Mouse (Mus musculus) neural tube, embryonic 10.5 days (tissue): ENCODE measurements around the gene Hacd2.

Experiments used
- DNase-seq: peaks from one replicate; pipeline ENCODE4 v3.0.0-alpha.2; 2017; ENCODE audit warnings: low spot score; ENCODE audit errors: extremely low spot score

The Hacd2 gene

DNA sequence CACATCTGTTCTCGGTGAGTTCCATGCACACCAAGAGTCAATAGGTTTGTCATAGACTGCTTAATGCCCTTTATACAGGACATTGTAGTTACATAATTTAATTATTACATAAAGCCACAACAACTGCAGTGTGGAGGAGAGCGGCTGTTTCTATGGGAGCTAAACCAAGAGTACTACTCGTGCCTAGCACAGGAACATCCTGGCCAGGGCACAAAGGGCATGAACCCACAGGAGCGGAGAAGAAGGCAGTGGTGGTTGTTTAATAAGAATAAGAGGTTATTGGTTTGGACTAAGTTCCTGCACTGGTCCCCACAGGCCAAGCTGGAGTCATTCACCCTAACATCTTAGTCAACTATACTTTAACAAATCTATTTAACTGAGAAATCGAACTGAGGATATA is 16.0 kb upstream of the Hacd2 start:
- no peak for DNase-seq

DNA sequence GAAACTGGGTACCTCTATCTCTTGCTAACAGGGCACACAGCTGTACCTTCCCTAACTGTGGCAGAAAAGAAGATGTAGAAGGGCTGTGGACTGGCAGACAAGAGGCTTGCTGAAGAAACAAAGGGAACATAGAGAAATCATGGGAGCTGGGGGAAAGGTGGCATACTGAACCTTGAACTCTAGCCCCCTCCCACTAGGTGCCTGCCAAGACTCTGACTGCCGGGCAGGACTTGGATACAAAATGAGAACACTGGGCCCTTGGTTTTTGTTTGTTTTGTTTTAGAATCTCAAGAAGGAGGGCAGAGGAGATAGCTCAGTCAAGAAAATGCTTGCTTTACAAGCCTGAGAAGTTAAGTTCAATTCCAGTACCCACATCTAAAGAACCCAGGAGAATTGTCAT is 14.9 kb upstream of the Hacd2 start:
- no peak for DNase-seq

DNA sequence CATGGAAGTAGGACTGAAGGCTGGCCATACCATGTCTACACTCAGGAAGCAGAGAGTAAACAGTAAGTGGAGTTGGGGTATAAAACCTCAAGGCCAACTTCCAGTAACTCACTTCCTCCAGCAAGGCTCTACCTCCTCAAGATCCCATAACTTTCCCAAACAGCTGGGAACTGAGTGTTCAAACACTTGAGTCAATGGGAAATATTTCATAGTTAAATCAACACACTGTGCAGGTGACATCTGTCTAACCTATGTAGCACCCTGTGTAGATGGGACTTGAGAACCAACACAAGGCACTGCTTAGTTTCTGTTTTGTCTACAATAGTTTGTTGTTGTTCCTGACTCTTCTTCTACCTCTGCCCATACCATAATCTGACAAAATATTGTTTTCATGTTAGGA is 13.8 kb upstream of the Hacd2 start:
- no peak for DNase-seq

DNA sequence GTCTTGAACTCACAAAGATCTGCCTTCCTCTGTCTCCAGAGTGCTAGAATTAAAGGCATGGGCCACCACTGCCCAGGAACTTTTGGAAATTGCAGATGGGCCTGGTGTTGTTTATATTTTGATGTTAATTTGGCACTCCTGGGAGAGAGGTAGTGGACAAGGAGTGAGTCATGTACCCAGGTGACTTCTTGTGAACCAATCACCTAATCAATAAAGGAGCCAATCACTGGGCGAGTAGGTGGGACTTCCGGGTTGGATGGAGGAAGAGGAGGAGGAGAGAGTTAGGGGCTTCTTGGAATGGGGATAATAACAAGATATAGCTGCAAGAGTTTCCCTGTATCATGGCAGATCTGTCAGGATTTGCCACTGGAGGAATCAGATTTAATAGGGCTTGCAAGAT is 8.7 kb upstream of the Hacd2 start:
- no peak for DNase-seq

DNA sequence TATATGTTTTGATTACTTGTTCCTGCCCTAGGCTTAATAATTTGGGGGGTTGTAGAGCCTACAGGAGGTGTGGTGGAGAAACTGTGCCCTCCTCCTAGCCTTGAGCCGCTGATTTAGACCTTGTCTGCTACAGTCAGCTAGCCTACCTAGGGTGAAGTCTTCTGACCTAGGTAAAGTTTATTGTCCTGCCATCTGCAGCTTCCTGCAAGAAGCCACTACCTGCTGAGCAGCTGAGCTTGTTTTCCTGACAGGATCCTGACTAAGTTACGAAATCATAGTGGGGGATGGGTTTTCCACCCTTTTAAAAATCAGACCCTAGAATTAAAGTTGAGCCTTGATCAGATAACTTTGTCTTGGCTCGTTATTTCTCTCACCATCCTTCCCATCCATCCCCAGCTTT is 5.7 kb upstream of the Hacd2 start:
- no peak for DNase-seq

DNA sequence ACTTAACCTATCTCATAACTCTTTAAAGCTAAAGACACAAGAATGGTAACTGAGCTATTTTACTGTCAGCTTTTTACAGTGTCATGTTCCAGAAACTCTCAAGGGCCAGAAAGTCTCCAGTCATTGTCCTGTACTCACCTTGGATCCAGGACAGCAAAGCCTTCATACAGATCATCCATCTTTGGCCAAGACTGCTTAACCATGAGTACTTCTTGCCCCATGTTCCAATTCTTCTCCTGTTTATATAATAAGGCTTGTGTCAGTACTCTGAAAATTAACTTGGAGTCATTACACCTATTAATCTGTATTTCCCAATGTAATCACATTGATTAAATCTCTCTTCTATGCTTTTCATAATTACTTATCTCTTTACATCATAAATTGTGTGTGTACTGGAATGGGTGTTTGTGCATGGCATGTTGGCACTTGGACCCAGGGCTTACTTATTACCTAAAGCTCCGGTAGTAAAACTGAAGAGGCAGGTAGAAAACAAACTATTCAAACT is 3.7 kb upstream of the Hacd2 start:
- no peak for DNase-seq

DNA sequence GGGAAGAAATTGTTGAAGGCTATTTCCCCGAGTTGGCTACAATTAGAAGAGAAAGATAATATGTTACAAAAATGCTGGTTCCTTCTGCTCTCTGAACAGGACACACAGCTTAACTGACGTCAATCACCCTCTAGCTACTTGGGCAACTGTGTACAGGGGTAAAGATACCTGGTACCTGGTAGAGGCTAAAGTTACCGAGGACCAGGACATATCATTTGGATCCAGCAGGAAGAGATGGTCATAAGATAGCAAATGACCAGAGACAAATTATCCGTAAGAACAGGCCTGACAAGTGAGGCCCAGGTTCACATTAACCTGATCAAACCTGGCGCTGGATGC is 356 bp upstream of the Hacd2 start:
- DNase-seq: no peak

DNA sequence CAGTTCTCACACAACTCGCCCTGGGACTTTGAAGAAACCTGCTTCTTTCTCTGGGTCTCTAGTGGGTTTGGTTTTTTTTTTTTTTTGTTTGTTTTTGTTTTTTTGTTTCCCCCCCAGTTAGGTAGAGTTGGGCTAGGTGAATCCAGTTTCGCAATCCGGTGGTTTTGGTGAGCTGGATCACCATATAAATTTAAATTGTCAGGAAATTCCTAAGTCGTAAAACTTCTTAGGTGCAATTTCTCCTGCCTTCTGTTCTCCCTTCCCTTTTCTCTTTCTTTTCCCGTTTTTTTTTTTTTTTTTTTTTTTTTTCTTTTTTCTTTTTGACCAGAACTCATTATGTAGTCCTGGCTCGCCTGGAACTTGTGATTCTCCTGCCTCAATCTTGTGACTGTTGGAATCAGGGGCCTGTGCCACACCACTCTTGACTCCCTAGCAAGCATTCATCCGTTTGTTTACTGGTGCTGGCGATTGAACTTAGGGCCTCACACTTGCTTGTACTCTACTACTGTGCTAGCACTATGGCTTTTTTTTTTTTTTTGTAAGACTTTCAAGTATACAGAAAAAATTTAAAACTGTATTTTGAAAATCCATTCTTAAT is 1.0 kb downstream of the Hacd2 start:
- no peak for DNase-seq

DNA sequence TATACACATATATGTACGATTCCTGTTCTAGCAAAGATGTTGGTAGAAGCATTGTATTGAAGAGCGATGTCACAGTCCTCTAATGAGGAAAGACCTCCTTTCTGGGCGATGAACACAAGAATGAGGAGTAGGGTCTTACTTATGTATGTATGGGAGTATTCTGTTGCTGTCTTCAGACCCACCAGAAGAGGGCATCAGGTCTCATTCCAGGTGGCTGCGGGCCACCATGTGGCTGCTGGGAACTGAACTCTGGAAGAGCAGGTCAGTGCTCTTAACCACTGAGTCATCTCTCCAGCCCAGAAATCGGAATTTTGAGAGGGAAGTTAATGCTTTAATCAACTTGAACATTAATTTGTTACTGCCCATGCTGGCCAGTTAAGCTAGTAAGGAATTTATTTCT is 2.1 kb downstream of the Hacd2 start:
- DNase-seq: no peak

DNA sequence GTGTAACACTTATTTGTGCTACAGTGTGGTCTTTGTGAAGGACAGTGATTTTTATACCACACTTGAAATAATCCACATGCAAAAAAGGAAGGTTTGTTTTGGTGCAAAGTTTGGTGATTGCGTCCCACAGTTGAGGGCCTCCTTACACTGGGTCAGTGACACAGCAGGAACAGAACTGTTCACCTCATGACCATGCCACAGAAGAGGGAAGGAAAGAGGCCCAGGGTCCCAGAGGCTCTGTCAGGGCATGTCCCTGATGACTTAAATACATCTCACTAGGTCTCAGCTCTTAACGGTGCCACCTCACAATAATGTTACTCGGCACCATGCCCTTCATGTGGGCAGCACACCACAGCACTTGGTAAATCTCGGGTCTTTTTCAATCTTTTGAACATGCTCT is 3.1 kb downstream of the Hacd2 start:
- no peak for DNase-seq

DNA sequence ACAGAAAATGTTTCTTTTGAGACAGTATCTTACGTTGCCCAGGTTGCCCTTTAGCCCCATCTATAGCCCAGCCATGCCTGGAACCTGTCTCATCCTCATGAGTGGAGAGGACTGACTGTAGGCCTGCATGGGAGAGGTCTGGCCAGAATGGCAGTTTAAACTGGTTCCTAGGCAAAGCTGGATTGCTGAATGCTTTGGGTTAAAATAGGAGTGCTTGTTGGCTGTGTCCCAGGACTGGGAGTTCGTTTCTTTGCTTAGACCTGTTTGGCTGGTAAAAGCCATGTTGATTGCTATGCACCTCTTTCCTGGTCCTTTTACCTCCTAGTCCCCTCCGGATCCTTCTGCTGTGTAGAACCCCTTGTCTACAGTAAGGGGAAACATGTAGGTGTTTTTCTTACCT is 11.0 kb downstream of the Hacd2 start:
- no peak for DNase-seq

DNA sequence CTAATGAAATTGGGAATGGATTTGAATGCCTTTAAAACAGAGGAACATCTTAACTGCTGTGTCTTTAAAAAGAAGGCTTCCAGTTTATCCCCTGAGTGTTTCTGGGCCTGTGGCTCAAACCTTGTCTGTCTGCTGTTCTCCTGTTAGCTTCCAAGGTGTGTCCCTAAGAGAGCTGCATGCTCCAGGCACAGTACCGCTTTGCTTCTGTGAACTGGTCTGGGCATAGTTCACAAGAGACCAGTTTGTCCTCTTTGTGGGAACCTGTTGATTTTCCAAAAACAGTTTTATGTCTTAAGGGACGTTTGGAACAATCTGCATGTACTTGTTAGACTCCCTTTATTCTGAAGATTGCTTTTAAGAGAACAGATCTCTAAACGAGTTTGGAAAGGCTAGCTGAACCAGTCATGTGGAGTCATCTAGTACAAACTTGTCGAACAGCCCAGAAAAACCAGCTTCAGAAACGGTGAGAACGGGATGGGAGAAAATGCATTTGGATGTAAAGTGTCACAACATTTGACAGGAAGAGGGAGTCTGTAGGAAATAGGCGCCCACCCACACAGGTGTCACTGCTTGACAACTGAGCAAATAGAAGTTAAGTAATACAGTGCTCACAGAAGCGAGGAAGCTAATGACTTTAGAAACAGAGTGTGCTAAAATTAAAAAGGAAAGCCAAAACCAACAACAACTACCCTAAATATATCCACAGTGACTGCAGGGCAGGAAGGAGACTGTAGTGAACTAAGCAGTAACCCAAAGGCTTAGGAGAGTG is 11.8 kb downstream of the Hacd2 start:
- no peak for DNase-seq

DNA sequence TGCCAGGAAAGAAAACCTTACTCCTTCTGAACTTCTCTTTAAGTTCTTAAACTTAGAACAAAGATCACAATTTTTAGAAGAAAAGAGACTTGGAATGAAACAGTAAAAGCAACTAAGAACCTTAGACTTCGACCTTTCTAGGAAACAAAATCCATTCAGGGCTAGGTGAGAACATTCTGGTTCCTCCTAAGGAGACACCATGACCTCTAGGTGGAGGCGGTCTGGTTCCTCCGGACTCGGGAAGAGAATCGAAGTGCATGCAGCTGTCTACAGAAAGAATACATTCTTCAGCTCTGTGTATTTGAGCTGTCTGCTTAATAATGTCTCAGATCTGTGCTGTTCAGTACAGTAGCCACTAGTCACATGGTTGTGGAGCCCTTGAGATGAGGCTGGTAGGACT is 12.7 kb downstream of the Hacd2 start:
- DNase-seq: no peak

DNA sequence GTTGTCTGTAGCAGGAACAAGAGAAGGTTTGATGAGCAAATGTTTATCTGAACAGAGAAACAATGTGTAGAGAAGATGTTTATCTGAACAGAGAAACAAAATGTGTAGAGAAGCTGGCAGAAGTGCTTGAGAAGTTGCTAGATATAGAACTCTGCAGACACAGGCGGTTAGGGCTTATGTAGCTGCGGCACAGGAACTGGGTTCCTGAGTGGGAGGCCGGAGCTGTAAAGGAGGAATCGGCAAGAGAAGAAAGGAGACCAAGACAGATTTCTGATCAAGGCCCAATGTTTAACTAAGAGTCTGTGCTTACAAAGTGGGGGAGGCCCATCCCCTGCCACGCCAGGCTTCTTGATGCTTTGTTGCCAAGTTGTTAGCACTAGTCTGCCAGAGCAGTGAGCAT is 14.5 kb downstream of the Hacd2 start:
- DNase-seq: no peak

DNA sequence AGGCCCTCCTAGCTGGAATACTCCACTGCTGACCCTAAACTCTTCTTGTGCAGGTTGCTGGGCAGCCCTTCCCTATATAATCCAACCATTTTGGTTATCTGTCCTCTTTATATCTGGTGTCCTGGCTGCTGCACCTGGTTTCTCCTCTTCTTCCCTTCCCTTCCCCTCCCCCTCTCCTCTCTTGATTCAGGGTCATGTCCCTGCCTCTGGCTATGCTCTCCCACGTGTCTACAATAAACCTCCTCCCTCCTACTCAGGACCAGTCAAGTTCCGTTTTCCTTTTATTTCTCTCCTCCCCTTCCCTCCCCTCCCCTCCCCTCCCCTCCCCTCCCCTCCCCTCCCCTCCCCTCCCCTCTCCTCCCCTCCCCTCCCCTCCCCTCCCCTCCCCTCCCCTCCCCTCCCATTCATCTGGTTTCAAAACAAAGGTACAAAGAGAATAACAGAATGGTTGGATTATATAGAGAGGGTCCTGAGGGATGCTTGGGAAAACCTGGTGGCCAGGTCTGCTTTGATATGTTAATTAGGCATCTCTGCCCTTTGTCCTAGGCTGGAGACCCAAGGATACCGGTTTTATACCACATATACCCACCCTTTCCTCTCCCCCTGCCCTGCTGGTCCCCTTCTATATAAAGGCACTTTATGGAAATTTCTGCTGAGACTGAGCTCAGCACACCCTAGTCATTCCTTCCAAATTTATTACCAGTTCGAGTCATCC is 16.3 kb downstream of the Hacd2 start:
- DNase-seq: no peak

DNA sequence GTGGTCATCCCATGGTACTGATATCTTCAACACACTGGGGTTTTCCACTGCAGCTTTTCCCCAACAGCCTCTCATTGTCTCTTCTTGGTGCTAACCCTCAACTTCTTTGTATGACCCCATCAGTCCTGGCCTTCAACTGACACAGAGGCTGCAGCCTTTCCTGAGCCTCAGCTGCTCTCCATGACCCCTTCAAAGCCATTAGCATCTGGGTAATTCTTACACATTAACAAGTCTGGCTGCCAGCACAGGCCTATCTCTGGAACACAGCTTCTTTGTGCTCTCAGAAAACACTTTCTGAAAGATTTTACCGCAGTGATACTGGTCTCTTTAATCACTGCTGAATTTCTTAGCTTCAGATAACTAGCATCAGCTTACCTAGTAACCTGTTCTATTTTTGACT is 17.9 kb downstream of the Hacd2 start:
- no peak for DNase-seq

DNA sequence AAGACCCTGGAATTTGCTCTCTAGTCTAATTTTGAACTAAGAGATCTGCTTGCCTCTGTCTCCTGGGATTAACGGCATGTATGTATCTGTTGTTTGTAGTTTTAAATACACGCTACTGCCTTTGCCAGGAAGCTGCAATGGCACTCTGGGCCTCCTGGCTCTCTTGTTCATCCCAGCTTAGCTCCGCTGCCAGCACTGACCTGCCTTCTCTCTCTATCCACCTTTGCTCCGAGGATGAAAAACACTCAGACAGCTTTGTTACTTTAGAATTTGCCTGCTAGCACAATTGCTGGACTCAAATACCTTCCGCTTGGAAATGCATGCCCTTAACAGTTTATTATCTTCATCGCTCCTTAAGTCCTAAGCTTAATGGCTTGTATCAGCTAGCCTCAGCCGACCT is 18.8 kb downstream of the Hacd2 start:
- DNase-seq: no peak

DNA sequence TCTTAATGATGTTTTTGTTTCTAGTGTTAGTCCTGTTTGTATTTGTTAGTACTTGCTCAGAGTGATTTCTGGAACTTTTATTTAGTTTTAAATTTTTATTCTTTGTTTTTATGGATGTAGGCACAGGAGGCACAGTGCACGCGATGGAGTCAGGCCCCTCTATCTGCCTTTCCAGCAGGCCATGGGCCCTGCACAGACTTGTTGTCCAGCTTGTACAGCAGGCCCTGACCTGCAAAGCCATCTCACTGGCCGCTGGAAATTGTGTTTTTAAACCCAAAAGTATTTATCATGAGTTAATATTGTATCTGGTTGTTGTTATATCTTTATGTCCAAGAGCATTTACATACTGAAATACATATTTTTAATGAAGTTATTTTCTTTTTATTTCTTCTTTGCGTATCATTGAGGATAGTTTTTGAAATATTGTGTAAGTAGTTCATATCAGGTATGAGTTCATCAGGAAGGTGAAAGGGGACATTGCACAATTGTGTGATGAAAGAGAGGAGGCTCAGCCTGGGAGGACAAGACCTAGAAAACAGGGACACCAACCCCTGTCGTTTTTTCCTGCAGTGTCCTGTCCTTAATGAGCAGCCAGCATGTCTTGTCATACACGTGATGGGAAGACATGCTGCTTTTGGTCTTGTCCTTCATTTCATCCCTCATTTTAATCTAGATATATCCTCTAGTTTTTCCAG is 24.0 kb downstream of the Hacd2 start:
- DNase-seq: no peak

DNA sequence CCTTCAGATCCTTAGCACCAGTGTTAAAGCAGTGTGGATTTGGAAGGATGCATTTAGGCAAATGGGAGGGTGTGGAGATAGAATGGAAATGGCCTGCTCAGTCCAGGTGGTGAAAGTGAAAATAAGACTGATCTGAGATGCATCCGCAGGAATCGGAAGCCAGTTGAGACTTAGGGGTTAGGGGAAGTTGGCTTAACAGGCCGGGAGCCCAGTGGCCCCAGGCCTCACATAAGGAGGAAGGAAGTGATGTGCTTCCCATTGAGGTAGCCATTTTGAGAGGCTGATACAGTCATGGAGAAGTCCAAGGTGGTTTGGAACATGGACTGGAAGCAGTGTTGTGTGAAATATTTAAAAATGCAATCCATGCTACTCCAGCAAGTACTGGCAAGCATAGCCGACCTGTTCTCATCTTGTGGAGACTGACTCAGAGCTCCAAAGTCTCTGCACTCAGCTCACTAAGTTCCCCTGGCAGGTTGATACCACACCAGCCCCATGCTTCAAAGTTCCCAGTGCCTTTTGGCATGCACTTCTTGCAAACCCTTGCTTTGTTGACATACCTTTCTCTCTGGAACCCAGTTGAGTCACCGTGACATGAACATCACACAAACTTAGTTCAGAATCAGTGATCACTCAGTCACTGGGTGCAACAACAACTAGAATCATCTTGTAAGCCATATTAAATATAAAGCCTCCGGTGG is 25.2 kb downstream of the Hacd2 start:
- DNase-seq: no peak

DNA sequence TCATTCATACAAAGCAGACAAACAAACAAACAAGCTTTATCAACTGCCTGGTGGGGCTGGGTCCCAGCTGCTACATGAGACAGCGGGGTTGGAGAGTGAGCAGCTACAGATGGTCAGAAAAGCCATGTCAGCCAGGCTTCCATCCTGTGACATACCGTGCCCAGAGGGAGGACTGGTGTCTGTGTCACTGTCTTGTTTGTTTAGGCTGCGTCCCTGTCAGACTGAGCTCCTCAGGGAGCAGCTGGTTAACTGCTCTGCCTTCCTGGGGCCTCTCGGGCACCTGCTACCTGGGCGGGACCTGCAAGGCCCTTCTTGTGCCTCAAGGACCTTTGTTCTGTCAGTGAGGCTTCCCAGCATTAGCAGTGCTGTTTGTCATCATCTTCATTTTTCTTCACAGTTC is 28.8 kb downstream of the Hacd2 start:
- DNase-seq: no peak

DNA sequence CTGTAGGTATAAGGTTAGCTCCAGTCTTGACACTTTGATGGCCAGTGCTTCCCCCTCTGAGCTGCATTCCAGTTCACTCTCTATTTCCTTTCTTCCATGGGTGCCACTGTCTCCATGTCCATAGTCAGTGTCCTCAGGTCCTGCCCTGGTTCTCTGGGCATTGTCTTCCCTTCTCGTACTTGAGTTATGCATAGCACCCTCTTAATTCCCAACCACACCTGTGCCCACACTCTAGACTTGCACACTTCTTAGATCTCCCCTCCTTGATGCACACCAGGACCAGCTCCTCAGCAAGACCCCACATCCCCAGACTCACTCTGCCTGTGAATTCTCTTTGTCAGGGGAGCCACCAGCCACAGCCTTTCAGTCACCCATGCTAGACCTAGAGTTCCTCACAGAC is 30.0 kb downstream of the Hacd2 start:
- DNase-seq: no peak
